Mouse (Mus musculus) ES-E14 (cell line): Measurements from ENCODE around the gene Plekho2.

Source experiments
- CHD2 ChIP-seq: IDR thresholded peaks from 2 replicates; pipeline ENCODE4 v1.6.1; 2014; ENCODE audit warnings: mild to moderate bottlenecking, low read depth, low read length, inconsistent platforms
- HCFC1 ChIP-seq: IDR thresholded peaks from 2 replicates; pipeline ENCODE4 v1.6.1; 2012; ENCODE audit warnings: low read length, inconsistent platforms, borderline replicate concordance; ENCODE audit not compliant: insufficient read depth
- ZC3H11A ChIP-seq: IDR thresholded peaks from 2 replicates; pipeline ENCODE4 v1.6.1; 2012; ENCODE audit warnings: low read depth, mild to moderate bottlenecking, inconsistent platforms, low read length, borderline replicate concordance
- ZNF384 ChIP-seq: IDR thresholded peaks from 2 replicates; pipeline ENCODE4 v1.6.1; 2012; ENCODE audit warnings: low read depth, low read length, inconsistent platforms

DNA sequence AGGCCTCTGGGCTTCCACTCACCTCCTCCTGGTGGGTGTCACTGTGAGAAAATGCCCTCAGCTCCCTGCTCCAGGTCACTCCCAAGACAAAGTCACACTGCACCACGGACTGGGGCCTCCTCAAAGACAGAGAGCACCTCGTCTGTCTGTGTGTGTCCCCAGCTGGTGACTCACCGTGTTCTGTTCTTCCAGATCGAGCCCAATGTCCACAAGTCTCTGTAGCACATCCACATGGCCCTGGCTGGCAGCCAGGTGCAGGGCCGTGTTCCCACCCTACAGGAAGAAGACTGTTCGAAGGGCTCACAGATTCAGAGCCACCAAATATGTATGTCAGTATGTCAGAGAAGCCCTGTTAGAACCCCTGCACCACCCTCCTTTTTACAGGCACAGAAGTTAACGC, 71.4 kb downstream of the Plekho2 start:
- TF ChIP-seq ZNF384 = no peak
- no peak for TF ChIP-seq ZC3H11A
- no peak for TF ChIP-seq CHD2
- TF ChIP-seq HCFC1 = no peak
